Mouse (Mus musculus): ENCODE results near the gene Glis2. TPM values are rescaled to one million over a fixed set of nuclear protein-coding genes. Genes with fewer than 3 reads are reported as not detected.
A peak's percentile ranks its signal among the peaks of the same experiment; 100 is the strongest.

The Glis2 gene
- polyA plus RNA-seq, 1 experiment from 2014 or later = 13.2 TPM

DNA sequence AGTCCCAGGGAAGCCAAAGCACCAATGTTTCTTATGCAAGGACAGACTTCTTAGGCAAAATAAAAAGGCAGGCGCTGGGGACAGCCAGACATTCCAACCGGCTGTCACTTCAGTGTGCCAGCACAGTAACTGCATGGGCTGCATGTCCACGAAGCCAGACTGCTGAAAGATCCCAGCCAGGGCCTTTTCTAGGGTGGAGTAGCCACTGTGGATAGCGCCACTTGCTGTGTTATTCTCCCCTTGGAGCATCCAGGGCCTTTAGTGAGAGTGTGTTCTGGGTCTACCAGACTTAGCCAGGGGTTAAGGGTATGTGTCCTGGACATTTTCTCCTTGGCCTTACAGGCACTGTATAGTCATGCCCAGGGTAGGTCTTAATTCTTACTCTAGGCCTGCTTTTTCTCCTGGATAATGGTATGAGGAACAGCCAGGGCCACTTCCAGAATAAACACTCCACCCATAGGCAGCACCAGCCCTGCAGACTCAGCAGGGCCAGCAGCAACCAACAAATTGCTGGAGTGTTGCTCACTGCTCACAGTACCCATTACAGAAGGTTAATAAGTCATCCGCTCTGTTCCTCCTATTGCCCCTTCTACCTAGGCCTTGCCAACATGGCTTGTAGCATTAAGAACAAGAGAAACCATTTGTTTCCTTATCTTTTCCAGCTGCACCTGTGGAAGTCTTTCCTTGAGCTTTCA lies 6.8 kb upstream of the Glis2 start:
- Histone ChIP-seq H3K27ac (ENCODE audit: low read depth, low read length) (peak overlapping the region; percentile 69), H3K4me2 (ENCODE audit: low read depth, low read length) (no peak overlapping the region; the same call in 1 of the 2 replicates), H3K36me3 (ENCODE audit: control insufficient read depth, insufficient read depth, low read length) (no peaks in the 10 kb centered on the region), H3K9ac (replicated peaks; ENCODE audit: low read depth, low read length) (no peak overlapping the region), H3K9me3 (ENCODE audit: control insufficient read depth, low read length) (no peaks in the 10 kb centered on the region), H3K4me1 (ENCODE audit: control insufficient read depth, insufficient read depth, low read length) (peaks cover 10% of the 10 kb centered on the region), H3K27me3 (ENCODE audit: control insufficient read depth, insufficient read depth, low read length) (no peaks in the 10 kb centered on the region), H3K4me3 (ENCODE audit: low read depth, low read length) (no peak overlapping the region)
- WGBS = 51% methylated on average over 5 of the region's 5 CpGs
- ATAC-seq (ENCODE audit: low read depth) = no peak

DNA sequence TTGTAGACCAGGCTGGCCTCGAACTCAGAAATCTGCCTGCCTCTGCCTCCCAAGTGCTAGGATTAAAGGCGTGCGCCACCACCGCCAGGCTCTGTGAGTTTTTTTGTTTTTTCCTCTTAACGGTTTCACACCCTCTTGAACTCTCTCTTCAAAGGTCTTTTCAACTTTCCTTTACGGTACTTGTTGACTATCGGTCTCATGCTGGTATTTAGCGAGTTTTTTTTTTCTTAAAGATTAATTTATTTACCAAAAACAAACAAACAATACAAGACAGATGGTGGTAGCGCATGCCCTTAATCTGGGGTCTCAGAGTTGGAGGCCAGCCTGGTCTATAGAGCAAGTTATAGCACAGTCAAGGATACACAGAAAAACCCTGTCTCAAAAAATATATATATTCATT lies 4.3 kb upstream of the Glis2 start:
- no peaks in the 10 kb centered on the region for H3K9me3 ChIP-seq (ENCODE audit: control insufficient read depth, low read length)
- H3K4me3 ChIP-seq (ENCODE audit: low read depth, low read length) = no peak overlapping the region
- H3K4me1 ChIP-seq (ENCODE audit: control insufficient read depth, insufficient read depth, low read length) = peaks cover 13% of the 10 kb centered on the region
- no peak overlapping the region for H3K27ac ChIP-seq (ENCODE audit: low read depth, low read length)
- H3K9ac ChIP-seq (replicated peaks; ENCODE audit: low read depth, low read length) = no peak overlapping the region
- ATAC-seq (ENCODE audit: low read depth) = no peak
- H3K27me3 ChIP-seq (ENCODE audit: control insufficient read depth, insufficient read depth, low read length) = no peaks in the 10 kb centered on the region
- H3K36me3 ChIP-seq (ENCODE audit: control insufficient read depth, insufficient read depth, low read length) = no peaks in the 10 kb centered on the region
- H3K4me2 ChIP-seq (ENCODE audit: low read depth, low read length) = no peak overlapping the region
- WGBS = 95% methylated on average over 9 of the region's 9 CpGs

DNA sequence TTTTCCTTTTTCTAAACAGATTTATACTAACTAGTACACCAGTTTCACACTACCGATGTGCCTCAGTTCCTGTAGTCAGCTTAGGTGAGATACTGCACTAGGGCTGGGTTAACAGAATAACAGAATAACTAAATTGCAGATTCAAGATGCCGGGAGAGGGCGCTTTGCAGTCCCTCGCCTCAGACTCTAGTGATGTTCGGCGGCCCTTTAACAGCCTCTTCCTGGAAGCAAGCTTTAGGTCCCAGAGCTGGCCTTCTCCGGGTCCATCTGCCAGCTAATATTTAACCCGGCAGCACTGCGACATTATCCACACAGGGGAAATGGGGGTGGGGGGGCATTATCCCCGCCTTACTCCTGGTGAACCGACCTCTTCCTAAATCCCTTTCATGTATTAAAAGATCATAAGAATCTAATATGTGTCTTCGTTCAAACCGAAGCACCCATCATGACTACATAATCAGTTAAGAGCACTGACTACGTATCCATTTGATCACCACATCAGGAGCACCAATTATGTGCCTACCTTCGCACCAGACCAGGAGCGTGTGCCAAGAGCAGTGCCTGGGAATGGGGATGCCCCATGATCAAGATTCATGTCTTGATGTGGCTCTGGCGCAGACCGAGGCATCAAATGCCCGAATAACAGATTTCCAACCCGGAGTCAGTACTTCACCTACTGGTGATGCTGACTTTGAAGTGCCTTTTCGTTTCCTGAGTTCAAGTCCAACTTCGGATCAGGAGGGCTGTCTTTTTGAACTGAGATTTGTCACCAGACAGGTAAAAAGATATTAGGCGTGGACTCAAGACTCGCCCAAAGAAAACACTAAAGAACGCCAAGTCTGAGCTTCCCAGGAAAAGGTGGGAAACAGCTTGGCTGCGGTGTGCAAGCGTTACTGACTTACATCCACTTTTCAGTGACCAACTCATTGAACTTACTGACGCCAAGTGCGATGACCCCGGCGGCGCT lies 1.3 kb upstream of the Glis2 start:
- Histone ChIP-seq H3K27ac (ENCODE audit: low read depth, low read length) (peak overlapping the region; percentile 94), H3K4me3 (ENCODE audit: low read depth, low read length) (peak overlapping the region; percentile 78), H3K4me2 (ENCODE audit: low read depth, low read length) (peak overlapping the region; percentile 92), H3K9ac (replicated peaks; ENCODE audit: low read depth, low read length) (peak overlapping the region; percentile 96), H3K36me3 (ENCODE audit: control insufficient read depth, insufficient read depth, low read length) (no peaks in the 10 kb centered on the region), H3K9me3 (ENCODE audit: control insufficient read depth, low read length) (no peaks in the 10 kb centered on the region), H3K27me3 (ENCODE audit: control insufficient read depth, insufficient read depth, low read length) (no peaks in the 10 kb centered on the region), H3K4me1 (ENCODE audit: control insufficient read depth, insufficient read depth, low read length) (peaks cover 38% of the 10 kb centered on the region)
- no peak for ATAC-seq (ENCODE audit: low read depth)
- whole genome bisulfite sequencing = 12% methylated on average over 32 of the region's 32 CpGs

DNA sequence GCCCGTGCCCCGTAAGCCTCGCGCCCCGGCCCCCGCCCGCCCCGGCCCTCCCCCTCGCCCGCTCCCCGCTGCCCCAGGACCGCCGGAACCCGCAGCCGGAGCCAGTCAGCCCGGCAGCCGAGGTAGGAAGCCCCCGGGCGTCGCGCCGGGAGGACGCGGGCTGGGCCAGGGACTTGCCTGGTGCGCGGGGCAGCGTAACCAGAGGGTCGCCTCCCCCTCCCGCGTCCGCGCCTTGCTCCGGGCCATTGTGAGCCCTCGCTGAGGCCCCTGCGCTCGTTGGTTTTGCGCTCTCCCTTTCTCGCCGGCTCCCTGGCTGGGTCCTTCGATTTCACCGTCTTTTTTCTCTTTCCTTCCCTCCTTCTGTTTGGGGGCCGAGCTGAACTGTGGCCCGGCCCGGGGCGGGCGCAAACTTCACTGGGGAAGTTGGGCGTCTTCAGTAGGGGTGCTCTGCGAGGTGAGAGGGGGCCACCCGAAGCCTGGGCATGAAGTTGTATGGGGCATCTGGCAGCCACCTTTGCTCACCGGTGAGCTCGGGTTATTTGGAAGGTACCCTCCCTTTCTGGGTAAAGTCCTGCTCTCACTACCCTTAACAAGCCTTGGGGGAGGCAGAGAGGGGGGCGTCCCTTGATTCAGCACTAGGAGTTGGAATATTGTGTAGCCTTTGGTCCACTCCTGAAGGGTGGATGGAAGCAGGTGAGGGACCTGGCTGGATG lies 457 bp downstream of the Glis2 start:
- WGBS = under 1% methylated on average over 47 of the region's 52 CpGs
- Histone ChIP-seq H3K9me3 (ENCODE audit: control insufficient read depth, low read length) (no peaks in the 10 kb centered on the region), H3K4me3 (ENCODE audit: low read depth, low read length) (peak overlapping the region; percentile 78), H3K27me3 (ENCODE audit: control insufficient read depth, insufficient read depth, low read length) (no peaks in the 10 kb centered on the region), H3K4me1 (ENCODE audit: control insufficient read depth, insufficient read depth, low read length) (peaks cover 50% of the 10 kb centered on the region), H3K9ac (replicated peaks; ENCODE audit: low read depth, low read length) (peak overlapping the region; percentile 96), H3K4me2 (ENCODE audit: low read depth, low read length) (peak overlapping the region; percentile 92), H3K27ac (ENCODE audit: low read depth, low read length) (peak overlapping the region; percentile 94), H3K36me3 (ENCODE audit: control insufficient read depth, insufficient read depth, low read length) (no peaks in the 10 kb centered on the region)
- ATAC-seq (ENCODE audit: low read depth) = peak; percentile 45

DNA sequence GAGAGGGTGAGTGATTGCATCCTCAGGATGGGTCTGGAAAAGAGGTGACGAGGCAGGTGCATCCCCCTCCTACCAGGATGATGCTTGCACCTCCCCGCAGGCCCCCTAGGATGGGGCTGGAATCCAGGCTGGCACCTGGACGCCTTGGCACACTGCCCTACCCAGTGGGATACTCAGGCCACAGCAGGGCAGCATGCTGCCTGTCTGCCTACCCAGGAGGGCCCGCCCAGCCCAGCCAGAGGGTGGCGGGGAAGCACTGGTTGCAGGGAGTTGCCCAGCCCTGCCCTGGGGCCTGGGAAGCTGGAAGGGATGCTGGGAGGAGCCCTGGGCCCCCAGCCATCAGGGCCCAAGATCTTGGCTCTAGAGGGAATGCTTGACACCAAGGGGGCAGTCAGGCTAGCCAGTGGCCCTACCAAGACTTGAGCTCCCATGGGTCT lies 1.0 kb downstream of the Glis2 start:
- no peaks in the 10 kb centered on the region for H3K27me3 ChIP-seq (ENCODE audit: control insufficient read depth, insufficient read depth, low read length)
- ATAC-seq (ENCODE audit: low read depth) = peak; percentile 19; the same call in 1 of the 2 replicates
- H3K9me3 ChIP-seq (ENCODE audit: control insufficient read depth, low read length) = no peaks in the 10 kb centered on the region
- H3K4me3 ChIP-seq (ENCODE audit: low read depth, low read length) = peak overlapping the region; percentile 78
- no peaks in the 10 kb centered on the region for H3K36me3 ChIP-seq (ENCODE audit: control insufficient read depth, insufficient read depth, low read length)
- H3K4me2 ChIP-seq (ENCODE audit: low read depth, low read length) = peak overlapping the region; percentile 92
- H3K27ac ChIP-seq (ENCODE audit: low read depth, low read length) = peak overlapping the region; percentile 94
- H3K9ac ChIP-seq (replicated peaks; ENCODE audit: low read depth, low read length) = peak overlapping the region; percentile 96
- peaks cover 50% of the 10 kb centered on the region for H3K4me1 ChIP-seq (ENCODE audit: control insufficient read depth, insufficient read depth, low read length)
- 3% methylated on average over 5 of the region's 5 CpGs for WGBS

DNA sequence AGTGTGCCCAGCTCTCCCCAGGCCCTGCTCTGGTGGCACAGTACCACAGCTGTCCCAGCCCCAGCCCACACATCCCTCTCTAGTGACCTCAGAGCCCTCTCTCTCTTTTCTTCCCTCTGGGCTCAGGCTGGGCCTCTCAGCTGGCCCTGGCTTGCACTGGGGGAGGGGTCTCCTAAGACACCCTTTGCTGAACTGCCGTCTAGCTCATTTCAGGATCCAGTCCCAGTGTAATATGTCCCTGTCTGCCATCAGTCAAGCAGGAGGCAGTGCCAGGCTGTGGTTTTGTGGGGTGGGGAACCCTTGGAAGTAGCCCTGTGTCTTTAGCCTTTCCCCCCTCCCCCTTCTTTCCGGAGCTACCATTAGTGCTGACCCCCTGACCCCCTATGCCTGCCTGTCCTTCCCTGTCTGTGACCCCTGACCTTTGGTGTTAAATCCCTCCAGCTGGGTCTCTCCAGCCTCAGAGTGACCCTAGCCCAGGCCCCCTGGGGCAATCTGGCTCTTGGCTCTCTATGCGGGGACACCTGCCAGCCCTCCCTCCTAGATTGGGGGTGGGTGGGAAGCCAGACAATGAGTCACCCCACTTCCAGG lies 1.7 kb downstream of the Glis2 start:
- ATAC-seq (ENCODE audit: low read depth) = 0 out of 2 replicates have a peak, but pooled peaks have one; percentile 11
- Histone ChIP-seq H3K36me3 (ENCODE audit: control insufficient read depth, insufficient read depth, low read length) (no peaks in the 10 kb centered on the region), H3K9ac (replicated peaks; ENCODE audit: low read depth, low read length) (peak overlapping the region; percentile 96), H3K4me1 (ENCODE audit: control insufficient read depth, insufficient read depth, low read length) (peaks cover 52% of the 10 kb centered on the region), H3K27me3 (ENCODE audit: control insufficient read depth, insufficient read depth, low read length) (no peaks in the 10 kb centered on the region), H3K4me3 (ENCODE audit: low read depth, low read length) (peak overlapping the region; percentile 78), H3K27ac (ENCODE audit: low read depth, low read length) (peak overlapping the region; percentile 94), H3K4me2 (ENCODE audit: low read depth, low read length) (peak overlapping the region; percentile 92), H3K9me3 (ENCODE audit: control insufficient read depth, low read length) (no peaks in the 10 kb centered on the region)
- 6% methylated on average over 3 of the region's 3 CpGs for WGBS

DNA sequence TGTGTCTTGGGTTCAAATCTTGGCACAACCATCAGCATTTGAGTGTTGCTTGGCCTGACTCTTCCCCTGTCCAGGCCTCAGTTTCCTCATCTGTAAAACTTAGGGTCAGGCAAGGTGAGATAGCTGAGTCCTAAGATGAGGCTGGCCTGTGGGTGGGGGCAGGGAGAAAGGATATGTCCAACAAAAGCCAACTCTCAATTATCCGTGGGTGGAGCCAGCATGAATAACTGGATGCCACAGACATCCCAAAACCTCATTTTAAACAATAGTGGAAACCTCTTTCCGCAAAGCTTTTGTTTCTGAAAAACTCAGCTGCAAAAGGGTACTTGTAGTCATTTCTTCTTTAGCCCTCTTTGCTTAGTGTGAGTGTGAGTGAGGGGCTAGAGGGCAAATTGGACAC lies 2.3 kb downstream of the Glis2 start:
- H3K4me1 ChIP-seq (ENCODE audit: control insufficient read depth, insufficient read depth, low read length) = peaks cover 55% of the 10 kb centered on the region
- H3K4me3 ChIP-seq (ENCODE audit: low read depth, low read length) = peak overlapping the region; percentile 78
- H3K9ac ChIP-seq (replicated peaks; ENCODE audit: low read depth, low read length) = no peak overlapping the region
- no peaks in the 10 kb centered on the region for H3K36me3 ChIP-seq (ENCODE audit: control insufficient read depth, insufficient read depth, low read length)
- peak overlapping the region; percentile 92 for H3K4me2 ChIP-seq (ENCODE audit: low read depth, low read length)
- no peaks in the 10 kb centered on the region for H3K9me3 ChIP-seq (ENCODE audit: control insufficient read depth, low read length)
- no peak for ATAC-seq (ENCODE audit: low read depth)
- H3K27me3 ChIP-seq (ENCODE audit: control insufficient read depth, insufficient read depth, low read length) = no peaks in the 10 kb centered on the region
- H3K27ac ChIP-seq (ENCODE audit: low read depth, low read length) = no peak overlapping the region
- WGBS = 21% methylated on average over 2 of the region's 2 CpGs

DNA sequence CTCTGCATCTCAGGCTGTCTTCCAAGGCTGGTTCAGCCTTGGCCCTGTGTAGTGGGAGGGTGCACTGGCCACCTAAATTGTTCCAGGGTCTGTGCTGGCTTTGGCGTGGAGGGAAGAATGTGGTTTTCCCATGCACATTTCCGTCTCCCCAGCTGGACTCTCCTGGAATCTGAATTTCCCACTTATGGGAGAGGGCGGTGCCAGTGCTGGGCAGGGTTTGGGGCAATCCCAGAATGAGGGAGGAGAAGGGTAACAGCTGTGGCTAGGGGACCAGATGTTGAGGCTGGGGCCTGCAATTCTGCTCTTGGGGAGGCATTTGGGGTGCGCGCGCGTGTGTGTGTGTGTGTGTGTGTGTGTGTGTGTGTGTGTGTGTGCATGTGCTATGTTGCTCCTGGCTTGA lies 2.8 kb downstream of the Glis2 start:
- Histone ChIP-seq H3K27me3 (ENCODE audit: control insufficient read depth, insufficient read depth, low read length) (no peaks in the 10 kb centered on the region), H3K36me3 (ENCODE audit: control insufficient read depth, insufficient read depth, low read length) (no peaks in the 10 kb centered on the region), H3K27ac (ENCODE audit: low read depth, low read length) (no peak overlapping the region), H3K4me1 (ENCODE audit: control insufficient read depth, insufficient read depth, low read length) (peaks cover 57% of the 10 kb centered on the region), H3K4me2 (ENCODE audit: low read depth, low read length) (peak overlapping the region; percentile 92), H3K4me3 (ENCODE audit: low read depth, low read length) (peak overlapping the region; percentile 78; the same call in 1 of the 2 replicates), H3K9ac (replicated peaks; ENCODE audit: low read depth, low read length) (0 out of 2 replicates have a peak overlapping the region, but pooled peaks have one; percentile 25), H3K9me3 (ENCODE audit: control insufficient read depth, low read length) (no peaks in the 10 kb centered on the region)
- no peak for ATAC-seq (ENCODE audit: low read depth)
- WGBS = 45% methylated on average over 7 of the region's 7 CpGs
